Mouse (Mus musculus) bone marrow macrophage, adult 2 months (primary cell): ENCODE results near the gene Aldoart2. TPM values are rescaled to one million over a fixed set of nuclear protein-coding genes. Genes with fewer than 3 reads are reported as not detected.
A peak's percentile ranks its signal among the peaks of the same experiment; 100 is the strongest.
"Not testable (repeated sequence)": the region's sequence is repeated elsewhere in the genome, so short reads cannot be mapped to it uniquely, and the experiment has no call there.

Source experiments
- H3K27ac ChIP-seq: 2 replicates; pipeline ENCODE4 v1.5.1; 2012; ENCODE audit warnings: low read depth, low read length; ENCODE audit not compliant: insufficient read depth
- H3K4me1 ChIP-seq: 2 replicates; pipeline ENCODE4 v1.6.1; 2012; ENCODE audit warnings: low read length; ENCODE audit not compliant: control insufficient read depth, insufficient read depth
- H3K4me3 ChIP-seq: 2 replicates; pipeline ENCODE4 v1.5.1; 2012; ENCODE audit warnings: mild to moderate bottlenecking, low read length, moderate library complexity; ENCODE audit not compliant: insufficient read depth
- CTCF ChIP-seq: IDR thresholded peaks from 2 replicates; pipeline ENCODE4 v1.5.1; 2012; ENCODE audit warnings: low read depth, mild to moderate bottlenecking, low read length, moderate library complexity
- POLR2A ChIP-seq: IDR thresholded peaks from 2 replicates; pipeline ENCODE4 v1.6.1; 2012; ENCODE audit warnings: mild to moderate bottlenecking, low read depth, low read length, borderline replicate concordance
- polyA plus RNA-seq: library from polyadenylated mRNA; stranded (reverse); fragments of >200 nt; gene quantifications from 2 replicates; pipeline ENCODE4 v1.2.4, GENCODE M21; 2012; ENCODE audit not compliant: missing spikeins, insufficient read depth, insufficient read length

Gene Aldoart2
- polyA plus RNA-seq = 0.74 TPM in 1 of 2 replicates, not detected in the other

- H3K4me1 ChIP-seq = peaks cover 6% of the 10 kb centered on the region
- TF ChIP-seq POLR2A (no peak), CTCF (no peak)
- no peak within 1 kb of the TSS for H3K27ac ChIP-seq
- H3K4me3 ChIP-seq = no peak within 1 kb of the TSS
Measured at GRCm38 (mm10) chr12:55565206-55565605, at the start of gene Aldoart2. Gene Aldoart2 (plus strand): TSS chr12:55565239.

DNA sequence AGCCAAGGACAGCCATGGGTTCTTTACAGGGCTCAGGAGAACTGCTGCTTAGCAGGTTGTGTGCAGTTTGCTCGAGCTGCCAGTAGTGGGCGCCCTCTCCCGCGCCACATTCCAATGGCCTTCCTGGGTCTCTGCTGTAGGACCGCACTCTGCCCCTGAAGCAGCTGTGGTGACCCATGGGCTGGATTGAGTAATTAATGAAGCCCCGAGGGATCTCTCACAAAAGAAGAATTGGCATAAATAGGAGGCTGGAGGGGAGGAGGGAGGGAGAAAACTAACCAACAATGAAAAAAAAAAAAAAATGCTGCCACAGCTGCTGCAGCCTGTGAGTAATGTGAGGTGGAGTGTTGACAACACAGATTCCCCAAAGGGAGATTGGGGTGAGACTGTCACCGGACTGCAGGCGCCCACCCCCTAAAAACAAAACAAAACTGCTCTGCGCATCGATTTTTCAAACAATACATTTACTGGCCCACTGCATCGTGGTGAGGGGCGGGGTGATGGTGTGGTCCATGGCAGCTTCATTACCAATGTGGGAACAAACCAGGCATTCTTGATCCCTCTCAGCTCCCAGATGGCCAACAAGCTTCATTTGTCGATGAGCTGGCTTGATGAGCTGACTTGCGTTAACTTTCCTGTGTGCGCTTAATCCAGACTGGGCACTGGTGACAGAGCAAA, 46.8 kb upstream of the Aldoart2 start:
- Histone ChIP-seq H3K27ac (no peak overlapping the region), H3K4me1 (no peaks in the 10 kb centered on the region), H3K4me3 (no peak overlapping the region)
- no peak for TF ChIP-seq POLR2A
- TF ChIP-seq CTCF = peak; percentile 94

DNA sequence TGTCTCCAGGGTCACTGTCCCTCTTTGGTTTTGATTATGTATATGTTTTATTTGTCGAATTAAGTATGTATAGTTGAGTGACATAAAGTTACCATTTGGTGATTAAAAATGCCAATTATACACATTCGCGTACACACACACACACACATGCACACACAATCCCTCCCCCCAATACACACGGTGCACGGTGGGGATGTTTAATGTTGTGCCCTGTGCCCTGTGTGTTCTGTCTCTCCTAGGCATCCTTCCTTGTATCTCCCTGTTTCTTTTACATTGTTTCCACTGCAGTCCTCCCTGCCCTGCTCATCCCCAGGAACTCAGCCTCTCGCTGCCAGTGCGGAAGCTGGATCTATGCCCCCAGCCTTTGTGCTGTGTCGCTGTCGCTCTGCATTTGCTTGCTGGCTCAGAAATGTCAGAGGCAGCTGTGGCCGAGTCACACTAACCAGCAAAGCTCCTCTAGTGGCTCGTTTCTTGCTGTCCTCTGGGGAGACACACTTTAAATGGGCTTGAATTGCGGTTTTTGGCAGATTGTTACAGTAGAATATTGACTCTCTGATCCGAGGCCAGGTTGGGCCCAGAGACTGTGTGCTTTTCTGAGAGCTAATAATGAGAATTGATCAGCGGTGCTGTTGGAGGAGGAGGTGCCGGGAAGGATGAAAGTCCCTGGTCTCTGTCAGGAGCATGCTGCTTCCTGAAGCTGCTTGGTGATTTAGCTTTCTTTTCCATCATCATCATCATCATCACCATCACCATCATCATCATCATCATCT, 37.9 kb upstream of the Aldoart2 start:
- TF ChIP-seq CTCF (no peak), POLR2A (no peak)
- no peak overlapping the region for H3K27ac ChIP-seq
- no peak overlapping the region for H3K4me3 ChIP-seq

GRCm38 (mm10) chr12:55536537-55537135, 28.4 kb upstream of the Aldoart2 start:
- no peak overlapping the region for H3K27ac ChIP-seq
- no peaks in the 10 kb centered on the region for H3K4me1 ChIP-seq
- no peak for TF ChIP-seq CTCF
- TF ChIP-seq POLR2A = no peak
- H3K4me3 ChIP-seq = no peak overlapping the region

More for the DNA sequence above, 37.9 kb upstream of the Aldoart2 start:
- H3K4me1 ChIP-seq = no peaks in the 10 kb centered on the region

DNA sequence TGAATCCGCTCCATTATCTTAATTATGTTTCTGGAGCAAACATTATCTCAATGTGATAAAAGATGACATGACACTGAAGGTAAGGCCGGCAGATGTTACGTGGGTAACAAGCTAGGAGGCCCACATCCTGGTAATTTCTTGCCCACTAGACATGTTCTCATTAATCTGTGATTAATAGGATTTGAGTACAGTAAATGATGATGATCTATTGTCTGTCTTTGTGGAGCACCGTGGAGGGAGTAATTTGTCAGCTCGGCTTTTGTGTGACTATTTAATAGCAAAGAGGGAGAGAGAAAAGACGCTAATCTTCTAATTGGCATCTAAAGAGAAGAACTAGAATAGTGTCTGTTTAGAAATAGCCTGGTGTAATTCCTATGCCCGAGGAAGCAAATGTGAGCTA, 27.3 kb upstream of the Aldoart2 start:
- no peak for TF ChIP-seq POLR2A
- TF ChIP-seq CTCF = no peak
- H3K4me3 ChIP-seq = no peak overlapping the region
- no peak overlapping the region for H3K27ac ChIP-seq
- H3K4me1 ChIP-seq = no peaks in the 10 kb centered on the region

DNA sequence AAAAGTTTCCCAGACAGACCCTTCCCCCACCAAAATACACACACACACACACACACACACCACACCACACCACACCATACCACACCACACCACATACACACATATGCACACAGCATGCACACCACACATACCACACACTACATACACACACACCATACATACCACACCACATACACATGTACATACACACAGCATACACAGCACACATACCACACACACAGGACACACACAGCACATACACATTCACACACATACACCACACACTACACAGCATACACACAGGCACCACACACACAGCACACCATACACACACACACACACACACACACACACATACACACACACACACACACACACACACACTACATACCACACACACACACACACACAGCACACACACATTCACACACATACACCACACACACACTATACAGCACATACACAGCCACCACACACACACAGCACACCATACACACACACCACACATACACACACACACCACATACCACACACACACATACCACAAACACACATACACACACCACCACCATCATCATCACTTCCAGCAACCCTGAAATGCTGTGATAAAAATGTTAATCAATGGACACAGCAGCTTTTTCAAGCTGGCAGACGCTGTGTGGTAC, 26.6 kb upstream of the Aldoart2 start:
- no peak overlapping the region for H3K27ac ChIP-seq
- H3K4me1 ChIP-seq = no peaks in the 10 kb centered on the region
- no peak overlapping the region for H3K4me3 ChIP-seq
- TF ChIP-seq CTCF = no peak
- TF ChIP-seq POLR2A = no peak

GRCm38 (mm10) chr12:55539157-55539556, 25.9 kb upstream of the Aldoart2 start:
- H3K4me3 ChIP-seq = no peak overlapping the region
- no peak overlapping the region for H3K27ac ChIP-seq
- no peak for TF ChIP-seq CTCF
- H3K4me1 ChIP-seq = no peaks in the 10 kb centered on the region

DNA sequence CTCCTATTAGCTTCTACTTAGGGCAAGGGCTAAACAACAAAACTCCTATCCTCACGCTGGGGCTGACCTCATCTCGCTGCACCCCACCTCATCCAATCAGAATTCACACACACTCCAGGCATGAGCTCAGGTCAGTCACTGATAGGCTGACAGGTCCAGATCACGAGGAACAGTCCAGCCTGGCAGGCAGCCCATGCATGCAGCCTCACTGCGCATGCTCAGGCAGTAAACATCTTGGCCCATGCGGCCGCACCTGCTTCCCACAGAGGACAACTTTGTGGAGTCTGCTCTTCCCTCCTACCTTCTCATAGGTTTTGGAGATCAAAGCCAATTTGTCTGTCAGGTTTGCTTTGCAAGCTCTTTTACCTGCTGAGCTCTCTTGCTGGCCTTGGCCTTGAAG, 10.1 kb upstream of the Aldoart2 start:
- peaks cover 11% of the 10 kb centered on the region for H3K4me1 ChIP-seq
- not testable (repeated sequence) for H3K4me3 ChIP-seq, H3K27ac ChIP-seq

DNA sequence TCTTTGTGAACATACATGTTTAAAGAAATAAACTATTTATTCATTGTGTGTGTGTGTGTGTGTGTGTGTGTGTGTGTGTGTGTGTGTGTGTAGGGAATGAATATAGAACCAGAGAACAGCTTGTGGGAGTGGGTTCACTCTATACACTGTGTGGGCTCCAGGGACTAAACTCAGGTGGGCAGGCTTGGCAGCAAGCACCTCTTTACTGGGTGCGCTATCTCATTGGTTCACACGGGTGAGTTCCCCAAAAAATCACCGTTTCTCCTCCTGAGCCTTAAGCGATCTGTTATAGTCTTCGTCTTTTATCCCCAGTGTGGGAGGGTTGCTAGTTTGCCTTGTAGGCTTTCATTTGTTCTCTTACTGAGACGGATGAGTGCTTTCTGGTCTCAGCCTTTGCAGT, 7.2 kb upstream of the Aldoart2 start:
- H3K27ac ChIP-seq = no peak overlapping the region
- no peak for TF ChIP-seq CTCF
- no peak for TF ChIP-seq POLR2A
- H3K4me1 ChIP-seq = peaks cover 10% of the 10 kb centered on the region
- H3K4me3 ChIP-seq = no peak overlapping the region
